Mouse (Mus musculus) midbrain, embryonic 15.5 days (tissue): ENCODE measurements around the gene Trmt5. TPM values are rescaled to one million over a fixed set of nuclear protein-coding genes. Genes with fewer than 3 reads are reported as not detected.

Experiments used
- ATAC-seq: fragments of 200-750 bp; cut with Nextera tagmentation; replicated peaks from 2 replicates; pipeline ENCODE4 v1.8.0; 2017; ENCODE audit warnings: moderate TSS enrichment
- H3K27ac ChIP-seq: fragments of 300-500 bp; sonication (generic); 2 replicates; pipeline ENCODE4 v1.5.1; 2015; ENCODE audit warnings: mild to moderate bottlenecking, inconsistent platforms
- H3K27me3 ChIP-seq: fragments of 300-500 bp; sonication (generic); replicated peaks from 2 replicates; pipeline ENCODE4 v1.6.1; 2015; ENCODE audit warnings: inconsistent platforms
- H3K36me3 ChIP-seq: fragments of 300-500 bp; sonication (generic); replicated peaks from 2 replicates; pipeline ENCODE4 v1.6.1; 2015; ENCODE audit warnings: inconsistent platforms
- H3K4me1 ChIP-seq: fragments of 300-500 bp; sonication (generic); 2 replicates; pipeline ENCODE4 v1.6.1; 2015; ENCODE audit warnings: inconsistent platforms
- H3K4me2 ChIP-seq: fragments of 300-500 bp; sonication (generic); 2 replicates; pipeline ENCODE4 v1.6.1; 2015; ENCODE audit warnings: inconsistent platforms, mild to moderate bottlenecking, moderate library complexity
- H3K4me3 ChIP-seq: fragments of 300-500 bp; sonication (generic); 2 replicates; pipeline ENCODE4 v1.5.1; 2015; ENCODE audit warnings: mild to moderate bottlenecking, inconsistent platforms
- H3K9ac ChIP-seq: fragments of 300-500 bp; sonication (generic); 2 replicates; pipeline ENCODE4 v1.6.1; 2015; ENCODE audit warnings: mild to moderate bottlenecking, inconsistent platforms
- H3K9me3 ChIP-seq: fragments of 300-500 bp; sonication (generic); 2 replicates; pipeline ENCODE4 v1.6.1; 2016; ENCODE audit warnings: inconsistent platforms
- WGBS: fragments of 180-500 bp; shearing (Covaris S2); methylation state at CpG from one replicate; pipeline ENCODE4 v1.1.7; 2015; ENCODE audit warnings: mixed read lengths; 5-methylcytosine and 5-hydroxymethylcytosine counted together
- polyA plus RNA-seq: library from polyadenylated mRNA; unstranded; fragments of >200 nt; fragmentation: Nextera tagmentation; extraction: Ambion mirVana; gene quantifications from 2 replicates; pipeline ENCODE4 v1.2.1, GENCODE M21; 2015

Trmt5 gene
- polyA plus RNA-seq, 1 experiment from 2014 or later = 16.6 TPM

GRCm38 (mm10) chr12:73308711-73309110 lies 22.2 kb upstream of the Trmt5 start:
- no peak overlapping the region for H3K9ac ChIP-seq
- ATAC-seq = no peak
- H3K4me1 ChIP-seq = no peaks in the 10 kb centered on the region
- no peak overlapping the region for H3K4me3 ChIP-seq
- no peaks in the 10 kb centered on the region for H3K9me3 ChIP-seq
- H3K27me3 ChIP-seq = no peaks in the 10 kb centered on the region
- H3K27ac ChIP-seq = no peak overlapping the region
- H3K4me2 ChIP-seq = no peak overlapping the region
- 92% methylated on average over 2 of the region's 2 CpGs for WGBS
- no peaks in the 10 kb centered on the region for H3K36me3 ChIP-seq

GRCm38 (mm10) chr12:73307750-73308149 lies 21.2 kb upstream of the Trmt5 start:
- Histone ChIP-seq H3K36me3 (no peaks in the 10 kb centered on the region), H3K4me1 (no peaks in the 10 kb centered on the region), H3K9me3 (no peaks in the 10 kb centered on the region), H3K27ac (no peak overlapping the region), H3K9ac (no peak overlapping the region), H3K4me3 (no peak overlapping the region), H3K4me2 (no peak overlapping the region), H3K27me3 (no peaks in the 10 kb centered on the region)
- WGBS = 92% methylated on average over 4 of the region's 4 CpGs
- ATAC-seq = no peak

GRCm38 (mm10) chr12:73304636-73305035 lies 18.1 kb upstream of the Trmt5 start:
- Histone ChIP-seq H3K4me1 (no peaks in the 10 kb centered on the region), H3K9ac (no peak overlapping the region), H3K27ac (no peak overlapping the region), H3K4me3 (no peak overlapping the region), H3K9me3 (no peaks in the 10 kb centered on the region), H3K36me3 (0 out of 2 replicates have a peak, but pooled peaks cover 8% of the 10 kb centered on the region), H3K4me2 (no peak overlapping the region), H3K27me3 (no peaks in the 10 kb centered on the region)
- no peak for ATAC-seq
- WGBS = 89% methylated on average over 4 of the region's 4 CpGs

GRCm38 (mm10) chr12:73300531-73300930 lies 14.0 kb upstream of the Trmt5 start:
- H3K4me2 ChIP-seq = no peak overlapping the region
- H3K36me3 ChIP-seq = 0 out of 2 replicates have a peak, but pooled peaks cover 8% of the 10 kb centered on the region
- H3K9me3 ChIP-seq = no peaks in the 10 kb centered on the region
- H3K4me3 ChIP-seq = no peak overlapping the region
- no peak overlapping the region for H3K9ac ChIP-seq
- H3K4me1 ChIP-seq = no peaks in the 10 kb centered on the region
- H3K27ac ChIP-seq = no peak overlapping the region
- 89% methylated on average over 2 of the region's 2 CpGs for WGBS
- no peaks in the 10 kb centered on the region for H3K27me3 ChIP-seq
- ATAC-seq = no peak

- H3K4me3 ChIP-seq = no peak overlapping the region
- H3K9ac ChIP-seq = no peak overlapping the region
- H3K27ac ChIP-seq = no peak overlapping the region
- H3K36me3 ChIP-seq = peaks cover 15% of the 10 kb centered on the region; the same call in 1 of the 2 replicates
- ATAC-seq = no peak
- no peaks in the 10 kb centered on the region for H3K9me3 ChIP-seq
- H3K27me3 ChIP-seq = no peaks in the 10 kb centered on the region
- WGBS = 94% methylated on average over 5 of the region's 5 CpGs
- H3K4me2 ChIP-seq = no peak overlapping the region
- no peaks in the 10 kb centered on the region for H3K4me1 ChIP-seq
Measured at GRCm38 (mm10) chr12:73298621-73299020, 12.1 kb upstream of the Trmt5 start.

GRCm38 (mm10) chr12:73295505-73296140 lies 9.1 kb upstream of the Trmt5 start:
- H3K4me2 ChIP-seq = no peak overlapping the region
- H3K9me3 ChIP-seq = no peaks in the 10 kb centered on the region
- H3K27me3 ChIP-seq = no peaks in the 10 kb centered on the region
- H3K27ac ChIP-seq = no peak overlapping the region
- no peak overlapping the region for H3K9ac ChIP-seq
- H3K36me3 ChIP-seq = peaks cover 8% of the 10 kb centered on the region; the same call in 1 of the 2 replicates
- WGBS = 48% methylated on average over 11 of the region's 11 CpGs
- no peak overlapping the region for H3K4me3 ChIP-seq
- no peaks in the 10 kb centered on the region for H3K4me1 ChIP-seq
- no peak for ATAC-seq

- H3K36me3 ChIP-seq = peaks cover 8% of the 10 kb centered on the region; the same call in 1 of the 2 replicates
- H3K4me3 ChIP-seq = no peak overlapping the region
- H3K4me2 ChIP-seq = no peak overlapping the region
- no peak overlapping the region for H3K27ac ChIP-seq
- H3K9ac ChIP-seq = no peak overlapping the region
- H3K4me1 ChIP-seq = no peaks in the 10 kb centered on the region
- no peaks in the 10 kb centered on the region for H3K27me3 ChIP-seq
- no peaks in the 10 kb centered on the region for H3K9me3 ChIP-seq
- no peak for ATAC-seq
Measured at GRCm38 (mm10) chr12:73294884-73295283, 8.4 kb upstream of the Trmt5 start.

GRCm38 (mm10) chr12:73288626-73289025 lies 2.1 kb upstream of the Trmt5 start:
- Histone ChIP-seq H3K4me3 (no peak overlapping the region), H3K4me1 (peaks cover 25% of the 10 kb centered on the region), H3K9me3 (no peaks in the 10 kb centered on the region), H3K27ac (no peak overlapping the region), H3K9ac (no peak overlapping the region), H3K4me2 (no peak overlapping the region), H3K27me3 (no peaks in the 10 kb centered on the region), H3K36me3 (peaks cover 1% of the 10 kb centered on the region; the same call in 1 of the 2 replicates)
- no peak for ATAC-seq
- 96% methylated on average over 3 of the region's 3 CpGs for WGBS

- 77% methylated on average over 8 of the region's 8 CpGs for WGBS
- H3K9me3 ChIP-seq = no peaks in the 10 kb centered on the region
- peak overlapping the region; percentile 73 for H3K4me2 ChIP-seq
- no peak overlapping the region for H3K27ac ChIP-seq
- no peak for ATAC-seq
- no peaks in the 10 kb centered on the region for H3K27me3 ChIP-seq
- peaks cover 30% of the 10 kb centered on the region for H3K4me1 ChIP-seq
- H3K36me3 ChIP-seq = no peaks in the 10 kb centered on the region
- peak overlapping the region; percentile 84 for H3K9ac ChIP-seq
- H3K4me3 ChIP-seq = peak overlapping the region; percentile 64
Measured at GRCm38 (mm10) chr12:73287609-73288008, 1.1 kb upstream of the Trmt5 start.

GRCm38 (mm10) chr12:73274921-73275320 lies 11.6 kb downstream of the Trmt5 start:
- Histone ChIP-seq H3K9me3 (peaks cover 5% of the 10 kb centered on the region; the same call in 1 of the 2 replicates), H3K4me1 (no peaks in the 10 kb centered on the region), H3K4me3 (no peak overlapping the region), H3K9ac (no peak overlapping the region), H3K4me2 (no peak overlapping the region), H3K27me3 (no peaks in the 10 kb centered on the region), H3K36me3 (peaks cover 20% of the 10 kb centered on the region), H3K27ac (no peak overlapping the region)
- ATAC-seq = no peak
- WGBS = 96% methylated on average over 3 of the region's 3 CpGs

- H3K27ac ChIP-seq = no peak overlapping the region
- no peaks in the 10 kb centered on the region for H3K4me1 ChIP-seq
- ATAC-seq = no peak
- no peak overlapping the region for H3K9ac ChIP-seq
- H3K4me2 ChIP-seq = no peak overlapping the region
- WGBS = 93% methylated on average over 4 of the region's 4 CpGs
- H3K36me3 ChIP-seq = no peaks in the 10 kb centered on the region
- H3K27me3 ChIP-seq = no peaks in the 10 kb centered on the region
- H3K9me3 ChIP-seq = no peaks in the 10 kb centered on the region
- no peak overlapping the region for H3K4me3 ChIP-seq
Measured at GRCm38 (mm10) chr12:73269933-73270332, 16.6 kb downstream of the Trmt5 start.

- Histone ChIP-seq H3K27me3 (no peaks in the 10 kb centered on the region), H3K4me2 (no peak overlapping the region), H3K4me3 (no peak overlapping the region), H3K4me1 (no peaks in the 10 kb centered on the region), H3K36me3 (no peaks in the 10 kb centered on the region), H3K27ac (no peak overlapping the region), H3K9me3 (no peaks in the 10 kb centered on the region), H3K9ac (no peak overlapping the region)
- ATAC-seq = no peak
- 92% methylated on average over 3 of the region's 3 CpGs for WGBS
Measured at GRCm38 (mm10) chr12:73269531-73269930, 17.0 kb downstream of the Trmt5 start.

- no peaks in the 10 kb centered on the region for H3K9me3 ChIP-seq
- no peak overlapping the region for H3K9ac ChIP-seq
- no peak overlapping the region for H3K4me2 ChIP-seq
- no peak overlapping the region for H3K27ac ChIP-seq
- WGBS = 96% methylated on average over 1 of the region's 1 CpGs
- no peak for ATAC-seq
- H3K27me3 ChIP-seq = no peaks in the 10 kb centered on the region
- no peaks in the 10 kb centered on the region for H3K4me1 ChIP-seq
- H3K4me3 ChIP-seq = no peak overlapping the region
- no peaks in the 10 kb centered on the region for H3K36me3 ChIP-seq
Measured at GRCm38 (mm10) chr12:73268497-73268896, 18.0 kb downstream of the Trmt5 start.
